Mouse (Mus musculus) CH12.LX (cell line): Measurements from ENCODE around the gene Myh13. TPM values are rescaled to one million over a fixed set of nuclear protein-coding genes. Genes with fewer than 3 reads are reported as not detected.
A peak's percentile ranks its signal among the peaks of the same experiment; 100 is the strongest.

Experiments
- DNase-seq: peaks from one replicate; pipeline ENCODE4 v3.0.0-alpha.2; 2013; ENCODE audit errors: extremely low read depth
- H3K27ac ChIP-seq: 2 replicates; pipeline ENCODE4 v1.5.1; 2012; ENCODE audit warnings: low read depth, mild to moderate bottlenecking, control low read depth, moderate library complexity; ENCODE audit not compliant: insufficient read depth
- H3K27me3 ChIP-seq: replicated peaks from 2 replicates; pipeline ENCODE3; 2012; ENCODE audit warnings: inconsistent platforms
- H3K36me3 ChIP-seq, 2 experiments: replicated peaks in 1 of 2; 2 replicates each; pipeline versions ENCODE3 to v1.6.1; 2012; ENCODE audit warnings: inconsistent platforms in 1 of 2, low read length in 1 of 2, mild to moderate bottlenecking in 1 of 2, mixed read lengths in 1 of 2, moderate library complexity in 1 of 2; ENCODE audit not compliant: control insufficient read depth in 1 of 2, insufficient read depth in 1 of 2
- H3K4me1 ChIP-seq, 2 experiments: 2 replicates each; pipeline ENCODE4 v1.6.1; 2012; ENCODE audit warnings: inconsistent platforms in 1 of 2, moderate library complexity in 1 of 2; ENCODE audit not compliant: insufficient read depth in 2 of 2, control insufficient read depth in 1 of 2
- H3K4me2 ChIP-seq: 2 replicates; pipeline ENCODE4 v1.6.1; 2012; ENCODE audit warnings: low read depth, mild to moderate bottlenecking, control low read depth; ENCODE audit not compliant: poor library complexity, insufficient read depth, severe bottlenecking
- H3K4me3 ChIP-seq, 3 experiments: fragments of 150-350 bp in 1 of 3; sonication (generic) in 1 of 3; replicated peaks in 1 of 3; 2 replicates each; pipeline versions ENCODE3 to v1.5.1; 2011 to 2012; ENCODE audit warnings: low read depth in 2 of 3, low read length in 2 of 3, mild to moderate bottlenecking in 2 of 3, moderate library complexity in 2 of 3, control low read depth in 1 of 3, improper control_type of control experiment in 1 of 3, inconsistent platforms in 1 of 3, mixed read lengths in 1 of 3; ENCODE audit not compliant: poor library complexity in 1 of 3
- H3K79me2 ChIP-seq: replicated peaks from 2 replicates; pipeline ENCODE4 v1.6.1; 2012; ENCODE audit warnings: mild to moderate bottlenecking, moderate library complexity; ENCODE audit not compliant: control insufficient read depth, poor library complexity, insufficient read depth, severe bottlenecking; ENCODE audit errors: extremely low read depth
- H3K9ac ChIP-seq: 2 replicates; pipeline ENCODE4 v1.6.1; 2012; ENCODE audit warnings: low read depth, mild to moderate bottlenecking, control low read depth, moderate library complexity; ENCODE audit not compliant: insufficient read depth
- H3K9me3 ChIP-seq: replicated peaks from 2 replicates; pipeline ENCODE3; 2012; ENCODE audit warnings: low read length, inconsistent platforms, mixed read lengths
- CHD1 ChIP-seq: IDR thresholded peaks from 2 replicates; pipeline ENCODE4 v1.6.1; 2012; ENCODE audit warnings: low read depth, low read length, improper control_type of control experiment, inconsistent platforms
- CTCF ChIP-seq, 2 experiments: IDR thresholded peaks in 1 of 2; conservative IDR thresholded peaks in 1 of 2; 2 replicates each; pipeline ENCODE4 v1.5.1; 2011 to 2012; ENCODE audit warnings: low read depth in 2 of 2, low read length in 2 of 2, improper control_type of control experiment in 1 of 2, inconsistent platforms in 1 of 2, mild to moderate bottlenecking in 1 of 2, moderate library complexity in 1 of 2
- ELF1 ChIP-seq: IDR thresholded peaks from 2 replicates; pipeline ENCODE4 v1.6.1; 2014; ENCODE audit warnings: low read depth, mild to moderate bottlenecking, inconsistent platforms, low read length, improper control_type of control experiment
- EP300 ChIP-seq: IDR thresholded peaks from 2 replicates; pipeline ENCODE4 v1.6.1; 2011; ENCODE audit warnings: low read length, improper control_type of control experiment
- GABPA ChIP-seq: IDR thresholded peaks from 2 replicates; pipeline ENCODE4 v1.6.1; 2012; ENCODE audit warnings: low read depth, low read length, improper control_type of control experiment, inconsistent platforms; ENCODE audit not compliant: insufficient replicate concordance
- HCFC1 ChIP-seq: IDR thresholded peaks from 2 replicates; pipeline ENCODE4 v1.6.1; 2012; ENCODE audit warnings: low read depth, mild to moderate bottlenecking, inconsistent platforms, low read length, improper control_type of control experiment
- IRF4 ChIP-seq: IDR thresholded peaks from 2 replicates; pipeline ENCODE4 v1.6.1; 2014; ENCODE audit warnings: low read depth, mild to moderate bottlenecking, inconsistent platforms, low read length, improper control_type of control experiment
- JUN ChIP-seq: IDR thresholded peaks from 2 replicates; pipeline ENCODE4 v1.6.1; 2011; ENCODE audit warnings: low read depth, mild to moderate bottlenecking, low read length, improper control_type of control experiment, moderate library complexity; ENCODE audit not compliant: insufficient read depth
- JUND ChIP-seq: conservative IDR thresholded peaks from 2 replicates; pipeline ENCODE4 v1.6.1; 2011; ENCODE audit warnings: low read depth, low read length, improper control_type of control experiment
- KAT2A ChIP-seq: IDR thresholded peaks from 2 replicates; pipeline ENCODE4 v1.6.1; 2012; ENCODE audit warnings: low read length, improper control_type of control experiment, inconsistent platforms; ENCODE audit not compliant: insufficient replicate concordance
- MAX ChIP-seq: IDR thresholded peaks from 2 replicates; pipeline ENCODE4 v1.6.1; 2011; ENCODE audit warnings: low read length, improper control_type of control experiment
- MEF2A ChIP-seq: IDR thresholded peaks from 2 replicates; pipeline ENCODE4 v1.6.1; 2014; ENCODE audit warnings: low read depth, mild to moderate bottlenecking, inconsistent platforms, low read length, improper control_type of control experiment, borderline replicate concordance
- MXI1 ChIP-seq: IDR thresholded peaks from 2 replicates; pipeline ENCODE4 v1.6.1; 2011; ENCODE audit warnings: mild to moderate bottlenecking, low read depth, low read length, improper control_type of control experiment
- MYC ChIP-seq: IDR thresholded peaks from 2 replicates; pipeline ENCODE4 v1.6.1; 2011; ENCODE audit warnings: low read depth, mild to moderate bottlenecking, improper control_type of control experiment, low read length
- NELFE ChIP-seq: IDR thresholded peaks from 2 replicates; pipeline ENCODE4 v1.6.1; 2011; ENCODE audit warnings: low read depth, low read length, improper control_type of control experiment
- NRF1 ChIP-seq: IDR thresholded peaks from 2 replicates; pipeline ENCODE4 v1.6.1; 2014; ENCODE audit warnings: low read depth, mild to moderate bottlenecking, inconsistent platforms, low read length, improper control_type of control experiment, moderate library complexity
- POLR2AphosphoS2 ChIP-seq: IDR thresholded peaks from 2 replicates; pipeline ENCODE4 v1.6.1; 2011; ENCODE audit warnings: low read depth, low read length, improper control_type of control experiment
- RAD21 ChIP-seq: IDR thresholded peaks from 2 replicates; pipeline ENCODE4 v1.6.1; 2011; ENCODE audit warnings: low read depth, mild to moderate bottlenecking, low read length, improper control_type of control experiment, moderate library complexity
- RCOR1 ChIP-seq: conservative IDR thresholded peaks from 2 replicates; pipeline ENCODE4 v1.6.1; 2012; ENCODE audit warnings: low read depth, mild to moderate bottlenecking, inconsistent platforms, low read length, improper control_type of control experiment
- SIN3A ChIP-seq: IDR thresholded peaks from 2 replicates; pipeline ENCODE4 v1.6.1; 2012; ENCODE audit warnings: low read length, improper control_type of control experiment, inconsistent platforms
- UBTF ChIP-seq: IDR thresholded peaks from 2 replicates; pipeline ENCODE4 v1.6.1; 2012; ENCODE audit warnings: low read depth, mild to moderate bottlenecking, inconsistent platforms, low read length, improper control_type of control experiment, moderate library complexity
- ZC3H11A ChIP-seq: IDR thresholded peaks from 2 replicates; pipeline ENCODE4 v1.6.1; 2012; ENCODE audit warnings: low read depth, mild to moderate bottlenecking, inconsistent platforms, low read length, improper control_type of control experiment
- ZMIZ1 ChIP-seq: IDR thresholded peaks from 2 replicates; pipeline ENCODE4 v1.6.1; 2012; ENCODE audit warnings: low read depth, mild to moderate bottlenecking, inconsistent platforms, low read length, improper control_type of control experiment
- dilution Hi-C: fragments of 300-500 bp; cut with MboI; formaldehyde crosslinking; loops from 2 replicates; pipeline ENCODE4 v1.14.3; 2020; ENCODE audit warnings: low sequenced_read_pairs; ENCODE audit not compliant: extremely low pct_unique_long_range_greater_than_20kb, extremely low pct_ligation_motif_present
- in situ Hi-C: fragments of 300-500 bp; cut with MboI; formaldehyde crosslinking; loops from 3 replicates; pipeline ENCODE4 v1.14.3; 2019; ENCODE audit warnings: low sequenced_read_pairs, low pct_ligation_motif_present, low pct_unique_long_range_greater_than_20kb, mixed read lengths
- polyA plus RNA-seq: library from polyadenylated mRNA; unstranded; fragments of >175 nt; gene quantifications from 2 replicates; pipeline ENCODE4 v1.2.1, GENCODE M21; 2012; ENCODE audit warnings: low read depth; ENCODE audit not compliant: insufficient read length
- total RNA-seq, 2 experiments: library from RNA; depleted of rRNA; stranded (reverse); fragments of 300-350 nt in 1 of 2; fragments of >200 nt in 1 of 2; gene quantifications; 2 replicates each; pipeline ENCODE4 v1.2.3; 2012 to 2014

The Myh13 gene
- total and polyA plus RNA-seq, 3 experiments = 1.1 to 2.4 (median 2.1) TPM

GRCm38 (mm10) chr11:67392369-67392768 lies 70.9 kb downstream of the Myh13 start (continued):
- TF ChIP-seq CHD1 (peak; percentile 82; the same call in 1 of the 2 replicates), RCOR1 (no peak), RAD21 (no peak), JUND (no peak), ZMIZ1 (no peak), KAT2A (no peak), JUN (no peak), ELF1 (no peak), CTCF (conservative IDR thresholded peaks at IDR 0.05 in 1 of 2, IDR thresholded peaks at IDR 0.05 in 1 of 2; ENCODE audit: low read depth in 2 of 2, low read length in 2 of 2) (no peak), NRF1 (no peak), POLR2AphosphoS2 (no peak), UBTF (no peak), HCFC1 (no peak), NELFE (no peak), ZC3H11A (no peak), EP300 (peak; percentile 45; the same call in 1 of the 2 replicates), MAX (no peak), GABPA (no peak), SIN3A (0 out of 2 replicates have a peak, but pooled peaks have one; percentile 38), MYC (no peak), IRF4 (no peak; the same call in 1 of the 2 replicates), MEF2A (no peak)

- H3K4me1 ChIP-seq = peaks cover 6 to 10% of the 10 kb centered on the region in 2 experiments
- peaks cover 5% of the 10 kb centered on the region for H3K9me3 ChIP-seq
- H3K9ac ChIP-seq = no peak overlapping the region
- H3K79me2 ChIP-seq = no peaks in the 10 kb centered on the region
- no peaks in the 10 kb centered on the region for H3K27me3 ChIP-seq
- in situ Hi-C loops (no loop called here), dilution Hi-C loops (no loop called here)
- TF ChIP-seq MXI1 (no peak), HCFC1 (no peak)
- H3K36me3 ChIP-seq = no peaks in the 10 kb centered on the region
- no peak for DNase-seq
- no peak overlapping the region for H3K4me2 ChIP-seq
- H3K27ac ChIP-seq = no peak overlapping the region
- no peak overlapping the region for H3K4me3 ChIP-seq
These were observed 79.5 kb downstream of the Myh13 start for GRCm38 (mm10) chr11:67400956-67401355.
